Mouse (Mus musculus): Measurements from ENCODE around the gene Zfp512b. TPM values are rescaled to one million over a fixed set of nuclear protein-coding genes. Genes with fewer than 3 reads are reported as not detected.
A peak's percentile ranks its signal among the peaks of the same experiment; 100 is the strongest.

The Zfp512b gene
- total RNA-seq, 2 experiments from 2014 or later = 17.6 to 20.3 TPM

DNA sequence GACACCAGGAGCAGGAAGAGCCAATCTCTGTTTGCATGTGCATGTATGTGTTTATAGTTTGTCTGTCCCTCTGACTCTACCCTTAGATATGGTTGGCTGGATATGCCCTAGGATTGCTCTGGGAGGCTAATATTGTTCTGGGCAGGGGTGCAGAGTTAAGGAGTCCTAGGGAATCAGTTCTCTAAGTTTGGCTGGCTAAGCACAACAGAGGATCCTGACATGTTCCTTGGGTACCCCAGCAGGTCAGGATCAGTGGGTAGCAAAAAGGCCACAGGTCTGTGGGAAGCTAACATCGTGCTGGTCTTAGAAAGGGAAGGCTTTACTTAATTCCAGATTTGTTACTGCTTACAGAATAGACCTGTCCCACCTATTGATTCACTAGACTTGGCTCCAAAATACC, 12.9 kb downstream of the Zfp512b start:
- peak overlapping the region; percentile 72 for H3K4me3 ChIP-seq
- intact Hi-C loops (cut with DNase I) = loop anchor here (2.0 to 5.0 kb wide), 3 partner anchors 57 to 187 kb away; no protein-coding TSS in a partner anchor
- no peak for DNase-seq
- peak overlapping the region; percentile 96 for H3K27ac ChIP-seq
- TF ChIP-seq CTCF (IDR thresholded peaks at IDR 0.05) = no peak

DNA sequence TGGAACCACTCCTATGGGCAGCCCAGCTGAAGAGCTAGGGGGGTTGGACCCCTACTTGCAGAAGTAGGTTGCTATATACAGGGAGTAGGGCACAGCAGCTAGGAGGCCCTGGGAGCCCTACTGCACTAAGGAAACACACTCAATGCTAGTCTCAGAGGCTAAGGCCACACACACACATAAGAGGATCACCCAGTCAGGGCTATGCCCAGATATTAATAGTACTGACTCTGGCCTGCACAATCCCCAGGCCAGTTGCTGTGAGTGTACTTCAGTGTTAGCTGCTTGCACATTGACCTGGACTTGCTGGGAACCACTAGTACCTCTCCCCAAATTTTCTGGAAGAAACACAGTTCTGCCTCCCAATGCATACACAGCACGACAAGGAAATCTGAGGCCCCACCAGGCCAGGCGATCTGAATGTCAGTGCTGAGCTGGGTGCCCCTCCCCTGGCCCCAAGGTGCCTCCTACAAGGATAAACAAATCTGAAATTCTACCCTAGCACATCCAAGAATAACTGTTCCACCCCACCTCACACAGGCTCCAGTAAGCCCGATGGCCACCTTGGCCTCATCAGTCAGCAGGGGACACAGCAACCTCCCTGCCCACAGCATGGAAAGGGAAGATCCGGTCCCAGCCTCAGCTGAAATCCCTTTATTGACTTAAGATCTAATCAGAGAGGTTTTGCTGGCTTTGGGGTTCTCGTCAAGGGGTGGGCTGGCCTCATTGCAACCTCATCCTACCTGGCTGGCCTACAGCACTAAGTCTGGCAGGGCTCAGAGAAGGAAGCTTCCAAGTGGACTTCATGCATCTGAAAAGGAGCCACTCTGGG, 13.6 kb downstream of the Zfp512b start:
- DNase-seq = peak; percentile 75
- no peak for TF ChIP-seq CTCF (IDR thresholded peaks at IDR 0.05)
- Histone ChIP-seq H3K27ac (peak overlapping the region; percentile 96), H3K4me3 (peak overlapping the region; percentile 72)
- intact Hi-C loops (cut with DNase I) = loop anchor here (2.0 to 5.0 kb wide), 2 partner anchors 56 to 187 kb away; no protein-coding TSS in a partner anchor

DNA sequence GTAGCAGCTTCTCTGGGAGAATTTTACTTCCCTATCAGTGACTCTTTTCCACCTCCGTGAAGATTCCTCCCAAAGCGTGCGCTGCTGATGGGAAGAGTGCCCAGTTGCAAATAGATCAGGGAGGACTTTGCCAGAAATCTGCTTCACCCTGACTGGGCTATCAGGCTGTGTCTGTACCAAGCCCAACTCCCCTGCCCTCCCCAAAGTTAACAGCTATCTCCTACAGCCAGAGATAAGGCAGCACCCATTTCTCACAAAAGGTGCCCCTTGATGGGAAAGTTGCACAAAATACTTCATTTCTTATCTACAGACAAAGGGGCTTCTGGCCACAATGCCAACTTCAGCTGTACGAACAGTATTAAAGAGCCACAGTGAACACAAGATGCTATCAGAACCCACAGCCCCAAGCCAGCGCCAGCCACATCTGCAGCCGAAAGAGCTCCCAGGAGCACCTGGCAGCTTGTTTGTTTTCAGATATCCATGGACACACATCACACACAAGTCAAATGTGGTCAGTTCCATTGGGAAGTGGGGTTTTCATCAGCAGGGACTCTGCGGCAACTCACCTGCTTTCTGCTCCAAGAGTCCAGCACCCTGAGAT, 14.5 kb downstream of the Zfp512b start:
- intact Hi-C loops (cut with DNase I) = loop anchor here (2.0 to 5.0 kb wide), 2 partner anchors 55 to 186 kb away; no protein-coding TSS in a partner anchor

DNA sequence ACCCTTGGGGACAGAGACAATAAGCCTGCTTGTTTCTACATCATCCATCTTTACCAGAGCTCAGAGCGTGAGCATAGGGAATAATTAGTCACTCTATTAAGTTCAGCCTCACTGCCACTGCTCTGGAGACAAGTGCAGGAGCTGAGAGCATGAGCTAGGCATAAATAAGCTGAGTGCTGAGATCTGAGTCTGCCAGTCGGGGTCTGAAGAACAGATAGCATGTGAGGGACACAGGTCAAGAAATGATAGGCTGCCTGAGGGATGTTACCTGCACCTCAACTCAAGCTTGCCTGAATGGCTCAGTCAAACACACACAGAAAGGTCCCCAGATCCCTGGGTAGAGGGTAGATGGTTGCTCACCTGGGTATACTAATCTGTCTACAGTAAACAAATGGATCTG, 15.5 kb downstream of the Zfp512b start:
- TF ChIP-seq CTCF (IDR thresholded peaks at IDR 0.05) = no peak
- peak overlapping the region; percentile 72 for H3K4me3 ChIP-seq
- DNase-seq = no peak
- intact Hi-C loops (cut with DNase I) = loop anchor here (5.0 kb wide), 1 partner anchor 185 kb away; no protein-coding TSS in a partner anchor
- H3K27ac ChIP-seq = peak overlapping the region; percentile 96

More for the DNA sequence above, 14.5 kb downstream of the Zfp512b start:
- Histone ChIP-seq H3K27ac (peak overlapping the region; percentile 96), H3K4me3 (peak overlapping the region; percentile 72)
- no peak for TF ChIP-seq CTCF (IDR thresholded peaks at IDR 0.05)
- DNase-seq = peak; percentile 66

GRCm38 (mm10) chr2:181576613-181577012, 16.0 kb downstream of the Zfp512b start:
- intact Hi-C loops (cut with DNase I) = loop anchor here (5.0 kb wide), 1 partner anchor 184 kb away; no protein-coding TSS in a partner anchor
- Histone ChIP-seq H3K4me3 (no peak overlapping the region; the same call in 1 of the 2 replicates), H3K27ac (peak overlapping the region; percentile 96; the same call in 1 of the 2 replicates)
- no peak for DNase-seq
- no peak for TF ChIP-seq CTCF (IDR thresholded peaks at IDR 0.05)

DNA sequence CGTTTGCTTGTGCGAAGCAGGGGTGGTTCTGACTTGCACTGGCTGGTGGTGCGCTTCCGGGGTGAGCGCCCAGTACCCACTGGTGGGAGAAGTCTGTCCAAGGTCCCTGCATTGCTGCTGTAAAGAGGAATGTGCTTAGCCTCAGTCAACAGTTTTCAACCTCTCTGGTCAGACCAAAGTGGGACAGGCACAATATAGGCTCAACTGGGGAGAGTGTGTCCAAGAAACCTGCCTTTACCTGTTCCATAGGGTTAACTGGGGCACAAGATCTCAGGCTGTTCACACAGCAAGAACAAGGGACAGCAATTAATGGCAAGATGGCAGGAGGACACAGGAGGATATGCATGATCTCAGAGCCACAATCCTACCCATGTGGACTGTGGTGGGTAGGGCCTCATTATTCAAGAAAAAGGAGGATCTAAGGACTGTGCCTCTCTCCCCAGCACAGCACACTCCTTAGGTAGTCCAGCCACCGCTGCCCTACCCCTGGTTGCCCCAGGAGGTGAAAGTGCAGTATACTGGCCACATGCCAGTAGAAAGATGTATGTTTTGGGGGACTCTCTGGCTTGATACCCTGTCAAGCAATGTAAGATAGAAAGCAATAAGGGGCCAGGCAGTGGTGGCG, 17.6 kb downstream of the Zfp512b start:
- intact Hi-C loops (cut with DNase I) = loop anchor here (5.0 kb wide), 1 partner anchor 183 kb away; no protein-coding TSS in a partner anchor
- H3K27ac ChIP-seq = no peak overlapping the region
- DNase-seq = no peak
- H3K4me3 ChIP-seq = no peak overlapping the region
- TF ChIP-seq CTCF (IDR thresholded peaks at IDR 0.05) = no peak

DNA sequence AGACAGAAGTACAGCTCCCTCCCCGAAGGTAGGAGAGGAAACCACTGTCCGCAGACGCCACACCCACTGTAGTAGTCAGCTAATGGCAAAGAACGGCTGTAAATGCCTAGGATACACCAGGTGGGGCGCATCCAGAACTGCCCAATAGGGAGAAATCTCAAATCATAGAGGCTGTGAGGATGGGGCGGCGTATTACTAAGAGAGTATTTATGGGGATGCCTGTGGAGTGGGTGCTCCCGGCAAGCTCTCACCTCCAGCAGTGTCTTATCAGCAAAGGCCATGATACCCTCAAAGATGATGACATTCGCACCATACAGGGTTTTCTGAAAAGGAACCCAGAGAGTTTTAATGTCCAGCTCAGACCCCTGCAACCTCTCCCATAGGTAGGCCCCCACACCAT, 18.6 kb downstream of the Zfp512b start:
- H3K4me3 ChIP-seq = no peak overlapping the region
- TF ChIP-seq CTCF (IDR thresholded peaks at IDR 0.05) = no peak
- no peak overlapping the region for H3K27ac ChIP-seq
- intact Hi-C loops (cut with DNase I) = no loop called here
- no peak for DNase-seq

DNA sequence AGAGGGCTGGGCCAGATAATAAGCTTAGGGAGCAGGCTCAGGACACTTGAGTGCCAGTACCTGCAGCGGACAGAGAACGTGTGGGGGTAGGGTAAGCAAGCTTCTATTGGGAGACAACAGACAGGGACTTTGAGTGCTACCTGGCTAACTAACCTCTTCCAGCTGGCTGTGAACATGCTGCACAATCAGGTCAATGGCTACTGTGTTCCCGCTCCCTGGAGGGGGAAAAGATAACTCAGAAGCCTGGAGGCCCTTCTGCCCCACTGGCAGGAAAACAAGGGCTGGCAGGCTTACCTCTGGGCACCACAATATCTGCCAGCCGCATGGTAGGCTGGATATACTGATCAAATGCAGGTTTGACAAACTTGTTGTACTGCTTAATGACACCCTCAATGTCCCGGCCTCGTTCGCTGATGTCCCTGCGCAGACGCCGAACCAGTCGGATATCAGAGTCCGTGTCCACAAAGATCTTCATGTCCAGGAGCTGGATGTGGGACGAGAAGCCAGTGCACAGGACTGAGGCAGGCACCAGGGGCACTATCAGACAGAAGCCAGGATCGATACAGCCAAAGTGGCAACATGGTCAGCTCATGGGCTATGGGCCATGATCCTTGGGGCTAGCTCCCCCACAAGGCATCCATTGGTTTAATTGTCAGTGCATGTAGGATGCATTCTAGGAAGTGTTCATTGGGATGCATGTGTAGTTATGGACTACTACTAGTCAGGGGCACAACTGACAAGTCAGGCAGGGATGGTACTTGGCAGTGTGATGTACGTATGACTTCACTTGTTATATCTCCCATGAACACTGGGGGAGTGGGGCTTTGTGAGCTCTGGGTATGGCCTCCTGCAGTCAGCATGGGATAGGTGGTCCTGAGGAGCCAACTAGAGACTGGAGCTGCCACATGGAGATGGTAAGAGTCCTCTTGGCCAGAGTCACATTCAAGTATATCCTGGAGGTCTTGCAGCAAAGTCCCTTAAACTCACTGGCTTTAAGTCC, 19.4 kb downstream of the Zfp512b start:
- TF ChIP-seq CTCF (IDR thresholded peaks at IDR 0.05) = no peak
- no peak overlapping the region for H3K4me3 ChIP-seq
- intact Hi-C loops (cut with DNase I) = no loop called here
- DNase-seq = no peak
- H3K27ac ChIP-seq = no peak overlapping the region

DNA sequence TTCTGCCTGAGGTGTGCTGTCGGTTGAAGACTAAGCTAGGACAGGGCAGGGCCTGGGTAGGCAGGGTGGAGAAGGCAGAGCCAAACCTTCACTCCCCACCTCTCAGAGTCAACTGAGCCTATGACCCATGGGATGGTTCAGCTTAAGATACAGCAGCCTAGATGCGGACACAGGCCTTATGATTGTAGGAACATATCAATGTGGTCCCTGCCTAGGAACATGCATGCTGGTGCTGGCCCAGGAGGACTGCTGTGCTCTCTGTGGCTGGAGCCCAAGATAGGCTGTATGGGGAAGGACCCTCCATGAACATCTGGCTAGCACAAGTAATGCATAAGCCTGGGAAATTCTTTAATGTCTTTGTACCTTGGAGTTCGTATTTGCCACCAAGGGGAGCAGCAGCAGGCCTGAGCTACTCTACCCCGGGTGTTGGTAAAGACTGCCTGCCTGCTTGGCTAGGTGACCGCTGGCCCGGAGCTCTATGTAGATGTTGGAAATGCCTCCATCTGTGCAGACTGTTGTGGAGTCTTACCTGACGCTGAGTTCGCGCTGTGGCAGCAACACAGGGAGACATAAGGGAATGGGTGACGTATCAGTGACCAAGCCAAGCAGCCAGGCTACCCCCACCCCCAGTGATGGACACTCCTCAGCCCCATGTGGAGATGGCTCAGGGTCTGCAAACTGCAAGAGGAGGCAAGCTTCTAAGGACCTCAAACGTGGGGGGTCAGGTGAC, 20.5 kb downstream of the Zfp512b start:
- DNase-seq = no peak
- intact Hi-C loops (cut with DNase I) = no loop called here
- no peak overlapping the region for H3K4me3 ChIP-seq
- H3K27ac ChIP-seq = 0 out of 2 replicates have a peak overlapping the region, but pooled peaks have one; percentile 44
- TF ChIP-seq CTCF (IDR thresholded peaks at IDR 0.05) = no peak

- peak; percentile 51 for DNase-seq
- Histone ChIP-seq H3K27ac (0 out of 2 replicates have a peak overlapping the region, but pooled peaks have one; percentile 31), H3K4me3 (no peak overlapping the region)
- TF ChIP-seq CTCF (IDR thresholded peaks at IDR 0.05) = no peak
- intact Hi-C loops (cut with DNase I) = no loop called here
Observed at GRCm38 (mm10) chr2:181570921-181571595, 21.5 kb downstream of the Zfp512b start.

Measured in gastrocnemius, adult 2 months (tissue).